ENCODE assay signal across 9 mouse cellular contexts in the genomic region with DNA sequence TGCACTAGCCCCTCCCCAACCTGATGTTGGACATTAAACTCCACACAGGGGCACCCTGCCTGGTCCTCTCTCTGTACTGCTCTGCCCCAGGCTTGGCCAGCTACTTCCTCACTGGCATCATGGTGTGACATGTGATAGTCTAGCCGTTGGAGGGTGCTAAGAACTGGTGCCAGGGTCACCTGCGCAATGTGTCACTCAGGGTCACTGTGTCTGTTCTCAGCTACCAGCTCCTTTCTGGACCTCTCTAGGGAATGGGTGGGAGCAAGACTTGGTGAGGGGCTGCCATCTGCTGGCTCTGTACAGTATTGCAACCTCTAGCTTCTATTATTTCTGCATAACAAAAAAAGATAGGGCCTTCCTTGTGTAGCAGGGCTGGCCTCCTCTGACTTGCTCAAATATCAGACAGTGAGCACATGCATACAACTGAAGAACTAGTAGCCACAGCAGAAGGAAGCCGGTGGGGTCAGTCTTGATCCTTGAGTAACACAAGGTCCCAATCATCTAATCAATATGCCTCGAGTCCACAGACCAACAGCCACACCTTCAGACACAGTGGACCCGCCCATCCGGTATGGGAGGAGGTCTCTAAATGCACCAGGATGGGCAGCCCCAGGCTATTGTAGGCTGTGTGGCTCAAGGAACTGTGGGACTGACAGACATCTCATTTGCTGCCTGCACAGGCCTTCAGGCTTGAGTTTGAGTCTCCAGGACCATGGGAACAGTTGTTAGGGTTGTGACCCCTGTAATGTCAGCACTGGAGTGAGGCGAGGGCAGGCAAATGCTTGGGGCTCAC. TPM values are rescaled to one million over a fixed set of nuclear protein-coding genes. Genes with fewer than 3 reads are reported as not detected.
DNase-seq lines count a peak whose midpoint lies in the region; ATAC-seq and TF ChIP-seq lines count a peak whose summit lies in the region.
"Had no signal": no experiment of that assay in that cellular context is flagged by ENCODE, and none has a peak within 500 bp of the region (broad histone marks: within the 10 kb centered on the region; RNA-seq: fewer than 3 reads in every experiment).

No protein-coding gene starts in this region.

- no peak overlapping the region for H3K27ac ChIP-seq in heart, postnatal 0 days (ENCODE audit: low read depth)
- H3K27ac ChIP-seq in liver, embryonic 15.5 days (replicated peaks) = no peak overlapping the region
- no peak overlapping the region for H3K27ac ChIP-seq in neural tube, embryonic 13.5 days (replicated peaks)

- peak; percentile 85 for TF ChIP-seq CTCF in E14TG2a.4 (conservative IDR thresholded peaks at IDR 0.05; ENCODE audit: low read length)
- peak; percentile 76 for TF ChIP-seq CTCF in brain, embryonic 14.5 days (IDR thresholded peaks at IDR 0.05; ENCODE audit: borderline replicate concordance, extremely low read depth, insufficient read depth, insufficient read length)
- TF ChIP-seq CTCF in heart, postnatal 0 days (IDR thresholded peaks at IDR 0.05; ENCODE audit: low read depth) = peak; percentile 84

- H3K9me3 ChIP-seq in E14TG2a.4 (ENCODE audit: low read length) = no peaks in the 10 kb centered on the region
- H3K9me3 ChIP-seq in heart, postnatal 0 days (replicated peaks; ENCODE audit: control insufficient read depth, low read length) = no peaks in the 10 kb centered on the region
- no peaks in the 10 kb centered on the region for H3K9me3 ChIP-seq in liver, embryonic 15.5 days (replicated peaks)
- no peaks in the 10 kb centered on the region for H3K9me3 ChIP-seq in neural tube, embryonic 13.5 days

- no peak overlapping the region for H3K4me2 ChIP-seq in heart, postnatal 0 days (ENCODE audit: low read depth, low read length)
- no peak overlapping the region for H3K4me2 ChIP-seq in liver, embryonic 15.5 days
- no peak overlapping the region for H3K4me2 ChIP-seq in neural tube, embryonic 13.5 days

- DNase-seq in brain, embryonic 14.5 days (ENCODE audit: low read depth) = peak; percentile 75
- DNase-seq in fibroblast of lung, adult 2 months (ENCODE audit: low read depth) = peak; percentile 30
- DNase-seq in heart, postnatal 0 days (ENCODE audit: low spot score) = peak; percentile 43
- peak; percentile 61 to 88 for DNase-seq in kidney, postnatal 25 days
- DNase-seq in testis, postnatal 10 days (ENCODE audit: low spot score) = peak; percentile 82

- peak; percentile 57 for ATAC-seq in heart, postnatal 0 days (ENCODE audit: insufficient read depth, low read depth)
- 0 out of 2 replicates have a peak, but pooled peaks have one; percentile 15 for ATAC-seq in liver, embryonic 15.5 days (ENCODE audit: insufficient read depth)
- peak; percentile 47; the same call in 1 of the 2 replicates for ATAC-seq in neural tube, embryonic 13.5 days (ENCODE audit: low read depth)

- H3K9ac ChIP-seq in heart, postnatal 0 days (replicated peaks; ENCODE audit: low read depth, low read length) = no peak overlapping the region
- no peak overlapping the region for H3K9ac ChIP-seq in liver, embryonic 15.5 days
- H3K9ac ChIP-seq in neural tube, embryonic 13.5 days = no peak overlapping the region

- TF ChIP-seq POLR2A in brain, embryonic 14.5 days (IDR thresholded peaks at IDR 0.05; ENCODE audit: borderline replicate concordance, extremely low read depth, insufficient read depth, insufficient read length, poor library complexity, severe bottlenecking) = no peak

- H3K4me3 ChIP-seq in E14TG2a.4 (replicated peaks; ENCODE audit: low read length) = peak overlapping the region; percentile 13; the same call in 1 of the 2 replicates
- no peak overlapping the region for H3K4me3 ChIP-seq in heart, postnatal 0 days (ENCODE audit: low read depth, low read length)
- H3K4me3 ChIP-seq in liver, embryonic 15.5 days (replicated peaks) = no peak overlapping the region
- H3K4me3 ChIP-seq in neural tube, embryonic 13.5 days = no peak overlapping the region
- H3K4me3 ChIP-seq: erythroblast, embryonic 14.5 days had no signal

- H3K27me3 ChIP-seq in E14TG2a.4 (ENCODE audit: insufficient read depth, low read length) = no peaks in the 10 kb centered on the region
- no peaks in the 10 kb centered on the region for H3K27me3 ChIP-seq in heart, postnatal 0 days (ENCODE audit: control insufficient read depth, insufficient read depth, low read length)
- no peaks in the 10 kb centered on the region for H3K27me3 ChIP-seq in liver, embryonic 15.5 days
- H3K27me3 ChIP-seq in neural tube, embryonic 13.5 days = no peaks in the 10 kb centered on the region

- WGBS in heart, postnatal 0 days = 73% methylated on average over 7 of the region's 7 CpGs
- WGBS in liver, embryonic 15.5 days (ENCODE audit: insufficient replicate concordance) = 56% methylated on average over 7 of the region's 7 CpGs
- WGBS in neural tube, embryonic 13.5 days = 80% methylated on average over 7 of the region's 7 CpGs

- peaks cover 69% of the 10 kb centered on the region for H3K4me1 ChIP-seq in E14TG2a.4 (replicated peaks; ENCODE audit: low read depth, low read length)
- H3K4me1 ChIP-seq in heart, postnatal 0 days (ENCODE audit: control insufficient read depth, insufficient read depth) = no peaks in the 10 kb centered on the region
- H3K4me1 ChIP-seq in liver, embryonic 15.5 days (replicated peaks) = peaks cover 11% of the 10 kb centered on the region
- H3K4me1 ChIP-seq in neural tube, embryonic 13.5 days (replicated peaks) = no peaks in the 10 kb centered on the region

- H3K36me3 ChIP-seq in E14TG2a.4 (ENCODE audit: insufficient read depth, low read length) = peaks cover 64% of the 10 kb centered on the region
- peaks cover 44% of the 10 kb centered on the region for H3K36me3 ChIP-seq in heart, postnatal 0 days (replicated peaks; ENCODE audit: control insufficient read depth, insufficient read depth, low read length)
- peaks cover 44% of the 10 kb centered on the region for H3K36me3 ChIP-seq in liver, embryonic 15.5 days (replicated peaks)
- H3K36me3 ChIP-seq in neural tube, embryonic 13.5 days = peaks cover 59% of the 10 kb centered on the region

- no peak for TF ChIP-seq EP300 in heart, postnatal 0 days (IDR thresholded peaks at IDR 0.05; ENCODE audit: low read depth)

RNA-seq across cellular contexts. Expression of a gene that starts 12.5 kb away (rescaled TPM):
- polyA plus RNA-seq in brain, embryonic 14.5 days (2012; rRNA removed) = 69.5 and 86.1 TPM in 2 replicates
- 23.6 and 31.2 TPM in 2 replicates for total RNA-seq in heart, postnatal 0 days (2014; rRNA removed; ENCODE audit: low replicate concordance)
- 15.1 and 15.2 TPM in 2 replicates for polyA plus RNA-seq in heart, postnatal 0 days (2015; fragmentation: Nextera tagmentation; extraction: Ambion mirVana)
- 19.4 and 21.1 TPM in 2 replicates for polyA plus RNA-seq in liver, embryonic 15.5 days (2015; fragmentation: Nextera tagmentation; extraction: Ambion mirVana)
- polyA plus RNA-seq in neural tube, embryonic 13.5 days (2015; fragmentation: Nextera tagmentation; extraction: Ambion mirVana) = 47.4 and 48.4 TPM in 2 replicates

RNA-seq across cellular contexts. Expression of a gene that starts 16.3 kb away (rescaled TPM):
- 0.19 and 0.20 TPM in 2 replicates for polyA plus RNA-seq in brain, embryonic 14.5 days (2012; rRNA removed)
- 1.3 TPM in 1 of 2 replicates, not detected in the other for total RNA-seq in heart, postnatal 0 days (2014; rRNA removed; ENCODE audit: low replicate concordance)
- 0.55 and 0.93 TPM in 2 replicates for polyA plus RNA-seq in heart, postnatal 0 days (2015; fragmentation: Nextera tagmentation; extraction: Ambion mirVana)
- 32.9 and 36.3 TPM in 2 replicates for polyA plus RNA-seq in liver, embryonic 15.5 days (2015; fragmentation: Nextera tagmentation; extraction: Ambion mirVana)
- 0.27 and 0.90 TPM in 2 replicates for polyA plus RNA-seq in neural tube, embryonic 13.5 days (2015; fragmentation: Nextera tagmentation; extraction: Ambion mirVana)

RNA-seq across cellular contexts. Expression of a gene that starts 22.4 kb away (rescaled TPM):
- polyA plus RNA-seq in brain, embryonic 14.5 days (2012; rRNA removed) = 326 and 369 TPM in 2 replicates
- total RNA-seq in heart, postnatal 0 days (2014; rRNA removed; ENCODE audit: low replicate concordance) = 98.1 and 152 TPM in 2 replicates
- polyA plus RNA-seq in heart, postnatal 0 days (2015; fragmentation: Nextera tagmentation; extraction: Ambion mirVana) = 134 and 137 TPM in 2 replicates
- 57.0 and 62.9 TPM in 2 replicates for polyA plus RNA-seq in liver, embryonic 15.5 days (2015; fragmentation: Nextera tagmentation; extraction: Ambion mirVana)
- polyA plus RNA-seq in neural tube, embryonic 13.5 days (2015; fragmentation: Nextera tagmentation; extraction: Ambion mirVana) = 283 and 286 TPM in 2 replicates

RNA-seq across cellular contexts. Expression of a gene that starts 23.4 kb away (rescaled TPM):
- 203 and 214 TPM in 2 replicates for polyA plus RNA-seq in brain, embryonic 14.5 days (2012; rRNA removed)
- 177 and 208 TPM in 2 replicates for total RNA-seq in heart, postnatal 0 days (2014; rRNA removed; ENCODE audit: low replicate concordance)
- polyA plus RNA-seq in heart, postnatal 0 days (2015; fragmentation: Nextera tagmentation; extraction: Ambion mirVana) = 130 and 133 TPM in 2 replicates
- 111 and 117 TPM in 2 replicates for polyA plus RNA-seq in liver, embryonic 15.5 days (2015; fragmentation: Nextera tagmentation; extraction: Ambion mirVana)
- 217 and 244 TPM in 2 replicates for polyA plus RNA-seq in neural tube, embryonic 13.5 days (2015; fragmentation: Nextera tagmentation; extraction: Ambion mirVana)

RNA-seq across cellular contexts. Expression of a gene that starts 45.1 kb away (rescaled TPM):
- polyA plus RNA-seq in brain, embryonic 14.5 days (2012; rRNA removed) = 70.0 and 77.9 TPM in 2 replicates
- 18.7 and 29.3 TPM in 2 replicates for total RNA-seq in heart, postnatal 0 days (2014; rRNA removed; ENCODE audit: low replicate concordance)
- polyA plus RNA-seq in heart, postnatal 0 days (2015; fragmentation: Nextera tagmentation; extraction: Ambion mirVana) = 6.3 and 7.5 TPM in 2 replicates
- polyA plus RNA-seq in liver, embryonic 15.5 days (2015; fragmentation: Nextera tagmentation; extraction: Ambion mirVana) = 5.6 and 6.5 TPM in 2 replicates
- polyA plus RNA-seq in neural tube, embryonic 13.5 days (2015; fragmentation: Nextera tagmentation; extraction: Ambion mirVana) = 40.9 and 44.2 TPM in 2 replicates

Comparison
In these comparisons a context has a peak if more than half of its experiments do, and no peak if none do; other contexts are left out.
1. DNase-seq: peak in every context shown above with its lines; median percentile 82 in testis, postnatal 10 days; 75 in brain, embryonic 14.5 days; 74 in kidney, postnatal 25 days; 43 in heart, postnatal 0 days; 30 in fibroblast of lung, adult 2 months.
2. RNA of a gene that starts 16.3 kb away (polyA plus RNA-seq): 32.9 to 36.3 TPM in liver, embryonic 15.5 days; 0.55 to 0.93 TPM in heart, postnatal 0 days, 0.27 to 0.90 TPM in neural tube, embryonic 13.5 days and 0.19 to 0.20 TPM in brain, embryonic 14.5 days; every median in the first group is over 10 times any median in the second.
3. Peak in every context shown above with its lines, with median percentiles within 50 percentile points of each other: CTCF ChIP-seq and ATAC-seq.